Mouse (Mus musculus) urinary bladder, adult 18-20 months (tissue): ENCODE measurements around the gene Emp1.

Experiments used
- DNase-seq, 2 experiments: peaks; one replicate each; pipeline ENCODE4 v3.0.0; 2022; ENCODE audit warnings: low spot score in 2 of 2, mixed read lengths in 2 of 2

Emp1 gene

GRCm38 (mm10) chr6:135362459-135363159 is at the start of gene Emp1:
Emp1 (plus strand) TSS chr6:135362545.
- DNase-seq: peak; percentile 66 to 89

- no peak for DNase-seq
Measured at GRCm38 (mm10) chr6:135313981-135314380, 48.4 kb upstream of the Emp1 start.

- DNase-seq: no peak
Measured at GRCm38 (mm10) chr6:135316141-135316540, 46.2 kb upstream of the Emp1 start.

GRCm38 (mm10) chr6:135319431-135319933 is 42.9 kb upstream of the Emp1 start:
- no peak for DNase-seq

- peak in 1 of 2 experiments; percentile 27 for DNase-seq
Measured at GRCm38 (mm10) chr6:135322749-135323148, 39.6 kb upstream of the Emp1 start.

- DNase-seq: peak; percentile 68 to 71
Measured at GRCm38 (mm10) chr6:135323311-135323982, 38.9 kb upstream of the Emp1 start.

DNA sequence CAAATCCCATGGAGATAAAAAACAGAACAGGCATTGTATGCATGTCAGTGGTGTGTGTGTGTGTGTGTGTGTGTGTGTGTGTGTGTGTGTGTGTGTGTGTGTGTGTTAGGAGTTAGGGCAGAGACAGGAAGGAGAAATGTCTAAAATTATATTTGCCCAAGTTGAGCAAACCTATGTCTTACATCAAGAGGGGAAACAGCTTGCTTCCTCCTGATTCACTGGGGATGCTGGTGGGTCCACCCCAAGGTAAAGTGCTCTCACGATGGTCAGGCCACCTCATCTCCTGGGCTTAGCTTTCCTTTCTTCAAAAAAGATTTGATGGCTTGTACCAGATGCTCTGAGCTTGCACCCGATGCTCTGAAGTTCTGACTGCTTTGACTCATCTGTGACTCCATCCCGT is 38.2 kb upstream of the Emp1 start:
- no peak for DNase-seq

DNA sequence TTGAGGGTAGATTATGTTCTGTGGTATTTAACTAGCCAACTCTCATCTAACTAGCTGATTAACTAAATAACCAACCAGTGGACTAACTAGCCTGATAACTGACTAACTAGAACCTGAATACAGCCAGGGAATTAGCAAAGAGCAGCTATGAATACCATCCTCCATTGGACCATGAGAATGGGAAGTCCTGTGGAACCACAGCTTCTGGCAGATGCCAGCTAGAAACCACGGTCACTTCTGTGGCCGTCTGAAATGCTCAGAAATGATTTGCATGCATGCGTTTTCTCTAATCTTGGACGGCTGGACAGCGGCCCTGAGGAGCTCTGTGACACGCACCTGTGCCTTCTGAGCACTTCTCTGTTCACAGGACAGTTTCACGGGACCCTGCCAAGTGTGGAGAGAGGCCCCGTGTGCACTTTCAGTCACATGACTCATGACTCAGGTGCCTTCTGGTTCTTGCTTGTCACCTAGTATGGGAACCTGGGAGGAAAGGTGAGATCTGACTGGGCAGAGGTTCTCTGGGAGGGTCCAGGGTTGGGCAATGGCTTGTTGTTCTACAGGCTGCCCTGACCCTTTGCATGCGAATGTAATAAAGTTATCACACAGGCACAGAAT is 37.6 kb upstream of the Emp1 start:
- DNase-seq: peak; percentile 31 to 32

DNA sequence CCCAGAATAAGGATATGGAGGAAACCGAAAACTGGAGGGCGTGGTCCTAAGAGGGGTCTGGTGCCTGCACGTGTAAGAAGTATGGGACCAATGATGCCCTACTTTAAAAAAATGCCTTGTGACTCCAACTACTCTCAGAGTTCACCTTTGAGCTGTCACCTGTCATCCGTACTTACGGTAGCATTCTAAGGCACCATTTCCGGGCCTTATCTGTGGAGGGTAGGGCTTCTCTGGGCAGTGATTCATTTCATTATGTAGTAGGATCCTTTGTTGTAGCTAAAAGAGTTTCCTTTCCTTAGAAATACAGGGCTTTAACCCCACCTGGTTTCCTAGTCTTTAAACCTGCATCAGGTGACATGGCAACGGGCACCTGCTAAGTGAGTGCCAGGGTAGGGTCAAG is 35.5 kb upstream of the Emp1 start:
- DNase-seq: no peak

- DNase-seq: no peak
Measured at GRCm38 (mm10) chr6:135331916-135332315, 30.4 kb upstream of the Emp1 start.

DNA sequence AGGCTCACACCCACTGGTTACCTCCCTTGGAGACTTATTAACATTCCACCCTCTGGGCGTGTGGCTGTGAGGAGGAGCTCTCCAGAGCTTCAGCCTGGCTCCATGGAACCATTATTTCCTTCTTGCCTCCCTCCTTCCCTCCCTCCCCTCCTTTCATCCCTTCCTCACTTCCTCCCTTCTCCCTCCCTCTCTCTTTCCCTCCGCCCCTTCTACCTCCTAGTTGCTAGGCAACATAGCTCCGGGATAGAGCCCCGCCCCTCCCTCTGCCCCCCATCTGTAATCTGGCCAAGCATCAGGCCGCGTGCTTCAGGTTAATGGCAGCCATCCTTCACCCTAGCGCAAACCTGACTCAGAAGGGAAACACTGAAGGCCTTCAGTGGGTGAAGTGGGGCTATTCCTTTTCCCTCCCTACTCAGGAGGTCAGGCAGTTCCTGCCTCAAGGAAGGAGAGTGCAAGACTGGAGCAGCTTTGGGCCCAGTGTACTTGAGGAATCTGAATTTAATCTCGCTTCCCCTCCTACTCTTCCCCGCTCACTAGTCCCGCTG is 29.5 kb upstream of the Emp1 start:
- DNase-seq: no peak

DNA sequence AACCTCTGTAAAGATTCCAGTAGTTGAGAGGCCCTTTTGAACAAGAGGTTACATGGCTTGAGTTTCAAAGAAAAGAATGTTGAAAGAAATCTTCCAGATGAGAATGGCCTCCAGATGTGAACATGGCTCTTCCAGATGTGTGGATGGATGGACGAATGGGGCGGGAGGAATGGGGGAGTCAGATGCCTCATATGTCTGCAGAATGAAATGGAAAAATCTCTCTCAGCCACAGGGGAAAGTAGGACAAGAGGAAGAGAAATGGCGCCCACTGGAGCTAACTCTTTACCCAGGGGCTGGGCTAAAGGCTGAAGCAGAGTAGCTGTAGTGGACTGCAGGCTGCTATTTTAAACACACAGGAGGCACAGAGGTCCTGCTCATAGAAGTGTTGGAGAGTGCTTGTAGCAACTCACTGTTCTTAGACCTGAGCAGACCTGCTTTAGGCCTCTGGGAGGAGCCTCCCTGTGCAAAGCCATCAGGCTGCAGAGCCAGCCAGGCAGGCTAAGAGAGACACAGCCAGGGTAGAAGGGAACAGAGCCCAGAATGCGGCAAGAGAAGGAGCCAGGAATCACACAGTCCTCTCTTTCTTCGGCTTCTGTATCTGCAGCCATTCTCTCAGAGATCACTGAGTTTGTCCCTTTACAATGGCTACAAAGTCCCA is 28.2 kb upstream of the Emp1 start:
- DNase-seq: peak in 1 of 2 experiments; percentile 33

GRCm38 (mm10) chr6:135336376-135336775 is 26.0 kb upstream of the Emp1 start:
- DNase-seq: no peak

DNA sequence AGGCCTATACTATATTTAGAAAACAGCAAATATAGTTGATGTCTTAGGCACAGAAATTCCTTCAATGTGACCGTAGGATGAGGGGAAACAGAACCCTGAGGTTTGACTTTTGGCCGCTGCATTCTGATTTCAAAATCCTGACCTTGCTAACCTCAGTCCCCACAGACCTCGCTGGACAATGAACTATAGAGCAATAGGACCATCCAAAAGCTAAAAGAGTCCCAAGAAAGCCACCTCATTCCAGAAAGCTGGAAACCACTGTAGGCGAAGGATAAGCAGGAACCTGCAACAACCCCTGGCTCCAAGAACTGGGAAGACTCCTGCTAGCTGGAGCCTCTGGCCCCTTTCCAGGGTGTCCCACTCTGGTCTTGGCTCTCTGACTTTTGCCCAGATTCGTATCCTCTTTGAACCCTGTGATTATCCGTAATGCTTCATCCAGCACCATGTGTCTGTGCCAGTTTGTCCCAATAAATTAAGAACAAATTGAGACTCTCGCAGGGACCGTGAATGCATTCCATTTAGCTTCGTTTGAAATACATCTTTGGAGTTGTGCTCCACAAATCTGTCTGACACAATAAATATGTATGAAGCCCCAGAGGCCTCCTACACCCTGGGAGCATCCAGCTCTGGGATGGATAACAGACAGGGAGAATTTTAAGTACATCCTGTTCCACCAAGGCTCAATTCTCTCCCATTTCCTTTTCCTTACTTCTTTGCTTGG is 21.8 kb upstream of the Emp1 start:
- no peak for DNase-seq

GRCm38 (mm10) chr6:135341076-135341378 is 21.3 kb upstream of the Emp1 start:
- no peak for DNase-seq

- no peak for DNase-seq
Measured at GRCm38 (mm10) chr6:135351638-135352302, 10.6 kb upstream of the Emp1 start.

- DNase-seq: no peak
Measured at GRCm38 (mm10) chr6:135352537-135352936, 9.8 kb upstream of the Emp1 start.

GRCm38 (mm10) chr6:135354953-135355352 is 7.4 kb upstream of the Emp1 start:
- DNase-seq: no peak

GRCm38 (mm10) chr6:135360331-135360730 is 2.0 kb upstream of the Emp1 start:
- no peak for DNase-seq

DNA sequence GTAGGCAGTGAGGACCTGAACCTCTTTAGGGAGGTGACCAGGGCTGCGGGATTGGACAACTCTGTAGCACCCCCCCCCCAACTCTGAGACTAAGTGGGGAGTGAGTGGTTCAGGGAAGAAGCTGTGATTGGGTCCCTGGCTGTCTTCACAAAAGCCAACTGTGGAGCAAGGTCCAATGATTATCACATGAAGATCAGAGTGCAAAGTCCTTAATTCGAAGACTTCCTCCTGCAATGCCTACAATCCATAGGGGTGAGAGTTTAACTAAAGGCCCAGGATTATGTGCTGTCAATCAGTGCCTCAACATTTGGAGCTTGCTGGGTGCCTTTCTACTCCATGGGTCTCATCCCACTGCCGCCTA is 267 bp upstream of the Emp1 start:
- no peak for DNase-seq
